Mouse (Mus musculus): ENCODE measurements at regions not wholly inside any gene's neighbourhood (a gene's known extent, or its start where the extent isn't known, plus 50 kb on each side); places are given as distances from the start of the nearest gene placed in this dataset.

GRCm38 (mm10) chr3:70097813-70098212 is 90.4 kb downstream of the Otol1 start:
- no peak for DNase-seq (ENCODE audit: low spot score in 2 of 2)

- no peak for DNase-seq (ENCODE audit: low spot score in 2 of 2)
These were observed 94.7 kb downstream of the Otol1 start for GRCm38 (mm10) chr3:70102091-70102490.

DNA sequence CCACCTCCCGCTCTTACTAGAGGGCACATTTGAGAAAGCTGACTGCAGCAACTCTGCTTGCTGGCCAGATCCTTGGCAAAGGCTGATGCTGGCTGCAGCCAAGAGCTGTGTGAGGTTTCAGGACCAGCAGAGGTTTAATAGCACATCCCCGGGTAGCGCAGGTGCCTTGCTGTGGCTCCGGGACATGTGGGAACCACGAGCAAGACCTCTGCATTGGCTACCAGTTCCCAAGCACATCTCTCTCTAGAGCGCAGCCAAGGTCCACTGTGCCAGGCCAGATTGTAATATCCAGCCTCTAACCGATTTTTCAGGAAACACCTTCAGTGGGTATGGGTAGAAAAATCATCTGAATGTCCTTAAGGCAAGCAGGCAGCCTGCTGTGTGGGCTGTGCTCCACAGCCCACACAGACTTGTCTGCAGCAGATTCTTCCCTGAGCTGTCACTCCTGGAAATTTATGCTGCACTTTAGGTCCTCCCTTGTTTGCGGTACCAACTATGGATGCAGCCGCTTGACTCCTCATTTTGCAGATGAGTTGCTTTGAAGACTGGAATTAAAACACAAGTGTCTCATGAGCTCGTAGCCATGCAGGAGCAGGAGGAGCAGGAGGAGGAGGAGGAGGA is 95.3 kb downstream of the Otol1 start:
- no peak for DNase-seq (ENCODE audit: low spot score in 2 of 2)

DNA sequence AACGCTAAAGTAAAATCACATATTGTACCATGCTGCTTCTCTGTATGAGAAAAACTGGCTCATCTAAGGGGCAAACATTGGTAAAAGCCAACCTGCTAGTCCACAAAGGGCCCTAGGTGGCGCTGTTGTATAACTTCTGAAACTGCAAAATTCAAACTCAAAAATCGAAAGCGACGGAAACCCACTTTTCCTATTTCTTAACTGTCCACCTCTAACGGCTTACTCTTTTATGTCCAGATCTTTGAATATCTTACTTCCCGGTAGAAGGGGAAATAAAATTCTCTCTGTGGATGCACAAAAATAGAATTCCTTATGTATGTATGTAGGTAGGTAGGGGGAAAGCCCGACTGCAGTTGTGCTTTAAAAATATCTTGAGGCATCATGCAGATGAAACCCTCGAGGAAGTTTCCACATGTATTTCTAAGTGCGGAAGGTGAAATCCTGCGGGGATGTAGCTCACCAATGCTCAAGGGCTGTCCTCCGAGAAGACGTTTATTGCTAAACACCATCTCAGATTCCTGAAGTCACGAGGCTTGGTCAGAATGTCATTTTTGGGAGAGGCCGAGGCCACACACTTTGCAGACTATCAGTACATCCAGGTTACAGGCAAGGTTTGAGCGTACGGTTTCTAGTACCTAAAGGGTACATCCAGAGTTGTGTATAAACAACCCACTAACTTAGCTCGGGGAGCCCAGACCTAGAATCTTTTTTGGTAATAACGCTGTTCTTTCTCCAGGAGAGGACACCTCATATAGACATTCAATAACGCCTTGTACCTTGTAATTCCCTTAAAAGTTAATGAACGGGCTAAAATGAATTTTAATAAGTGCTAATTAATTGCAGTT is 96.8 kb downstream of the Otol1 start:
- peak; percentile 52 to 59 for DNase-seq (ENCODE audit: low spot score in 2 of 2)

- peak; percentile 12 to 21 for DNase-seq (ENCODE audit: low spot score in 2 of 2)
These were observed 97.5 kb downstream of the Otol1 start for GRCm38 (mm10) chr3:70104828-70105399.

- no peak for DNase-seq (ENCODE audit: low spot score in 2 of 2)
These were observed 98.1 kb downstream of the Otol1 start for GRCm38 (mm10) chr3:70105561-70105960.

GRCm38 (mm10) chr3:70106141-70106540 is 98.7 kb downstream of the Otol1 start:
- no peak for DNase-seq (ENCODE audit: low spot score in 2 of 2)

DNA sequence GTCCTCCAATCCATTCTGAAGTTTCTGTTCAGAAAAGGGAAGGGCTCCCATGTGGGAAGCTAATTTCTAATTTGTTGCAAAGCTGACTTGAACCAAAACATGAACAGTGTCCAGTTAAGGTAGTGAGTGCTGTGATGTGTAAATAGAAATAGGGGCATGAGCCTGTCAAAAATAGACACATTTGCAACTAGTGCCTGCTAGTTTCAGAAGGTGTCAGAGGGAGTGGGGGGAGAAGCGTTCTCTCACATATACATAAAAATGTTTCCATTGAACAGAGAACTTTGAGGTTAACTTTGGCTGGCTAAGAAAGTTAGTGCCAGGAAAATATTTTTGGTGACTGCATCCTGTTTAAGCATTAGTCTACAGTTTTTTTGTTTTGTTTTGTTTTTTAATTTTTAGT is 118.8 kb downstream of the Otol1 start:
- DNase-seq (ENCODE audit: low spot score in 2 of 2): no peak

- DNase-seq (ENCODE audit: low spot score in 2 of 2): no peak
These were observed 123.0 kb downstream of the Otol1 start for GRCm38 (mm10) chr3:70130241-70131029.

DNA sequence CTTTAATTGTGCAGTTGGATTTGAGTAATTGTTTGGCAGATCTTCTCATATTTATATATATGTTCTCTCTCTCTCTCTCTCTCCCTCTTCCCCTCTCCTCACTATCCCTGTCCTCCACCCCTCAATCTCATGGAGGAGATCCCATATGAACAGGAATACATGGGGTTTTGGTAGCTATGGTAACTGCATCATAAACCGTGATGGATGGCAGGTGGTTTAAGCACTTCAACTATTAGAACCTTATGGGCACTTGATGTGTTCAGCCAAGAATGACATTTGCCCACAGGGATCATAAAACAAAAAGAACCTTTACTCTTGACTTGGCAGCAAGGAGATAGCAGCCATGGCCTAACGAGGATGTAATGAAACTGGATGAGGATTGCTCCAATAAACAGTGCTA is 127.5 kb downstream of the Otol1 start:
- DNase-seq (ENCODE audit: low spot score in 2 of 2): no peak

- no peak for DNase-seq (ENCODE audit: low spot score in 2 of 2)
These were observed 131.1 kb downstream of the Otol1 start for GRCm38 (mm10) chr3:70138488-70138887.

GRCm38 (mm10) chr3:70138926-70139325 is 131.5 kb downstream of the Otol1 start:
- DNase-seq (ENCODE audit: low spot score in 2 of 2): no peak

GRCm38 (mm10) chr3:70145728-70146127 is 138.3 kb downstream of the Otol1 start:
- DNase-seq (ENCODE audit: low spot score in 2 of 2): no peak

- no peak for DNase-seq (ENCODE audit: low spot score in 2 of 2)
These were observed 143.7 kb downstream of the Otol1 start for GRCm38 (mm10) chr3:70151156-70151555.

DNA sequence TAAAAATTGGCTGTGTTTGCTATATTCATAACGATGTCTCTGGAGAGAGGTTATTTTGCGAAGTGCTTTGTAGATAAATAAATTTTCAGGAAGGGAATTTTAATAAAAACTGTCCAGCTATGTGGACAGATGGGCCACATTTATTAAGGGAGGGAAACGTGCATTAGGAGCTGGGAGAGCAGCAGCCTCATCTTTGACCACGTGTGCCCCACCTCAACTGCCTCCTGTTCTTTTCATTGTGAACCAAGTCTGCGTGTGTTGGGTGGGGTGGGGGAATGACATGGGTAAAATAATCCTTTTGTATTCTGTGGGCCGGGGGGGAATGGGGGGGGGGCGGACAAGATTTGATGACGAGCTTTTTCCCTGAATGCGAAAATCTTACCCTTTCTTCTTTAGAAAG is 152.6 kb downstream of the Otol1 start:
- no peak for DNase-seq (ENCODE audit: low spot score in 2 of 2)

DNA sequence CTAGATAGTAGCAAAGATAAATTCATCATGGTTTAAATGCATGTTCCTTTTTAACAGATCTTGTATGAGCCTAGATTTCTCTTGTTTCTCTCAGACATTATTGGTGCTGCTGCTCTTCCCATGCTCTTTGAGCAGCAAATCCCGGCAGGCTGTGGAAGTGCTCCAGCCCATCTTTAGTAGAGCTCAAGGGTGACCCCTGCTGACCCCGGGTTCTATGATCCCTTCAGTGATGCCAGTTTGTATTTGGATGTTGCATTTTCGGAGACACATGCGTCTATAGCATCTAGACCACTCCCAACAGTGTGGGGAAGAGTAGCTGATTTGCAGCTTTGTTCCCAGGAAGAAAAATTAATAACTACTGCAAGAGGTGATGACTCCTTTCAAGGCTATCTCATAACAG is 164.3 kb downstream of the Otol1 start:
- DNase-seq (ENCODE audit: low spot score in 2 of 2): no peak

- DNase-seq (ENCODE audit: low spot score in 2 of 2): no peak
These were observed 169.0 kb downstream of the Otol1 start for GRCm38 (mm10) chr3:70176391-70176790.

GRCm38 (mm10) chr3:70181611-70182010 is 174.2 kb downstream of the Otol1 start:
- DNase-seq (ENCODE audit: low spot score in 2 of 2): no peak

DNA sequence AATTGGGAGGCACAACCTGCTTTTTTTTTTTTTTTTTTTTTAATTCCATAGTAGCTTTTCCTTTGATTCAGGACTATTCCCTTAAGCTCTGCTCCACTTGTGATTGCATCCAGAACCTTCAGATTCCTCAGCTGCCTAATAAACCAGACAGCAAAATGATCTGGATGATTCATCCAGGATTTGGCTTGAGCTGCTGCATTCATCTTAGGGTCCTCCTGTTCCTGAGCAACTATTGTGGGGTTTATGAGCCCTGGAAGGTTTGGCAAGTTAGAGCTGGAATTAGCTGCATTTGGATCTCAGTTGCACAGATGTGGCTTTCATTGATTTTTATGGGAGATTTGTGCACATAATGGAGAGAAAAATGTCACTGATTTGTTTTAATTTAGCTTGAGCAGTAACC is 183.3 kb downstream of the Otol1 start:
- DNase-seq (ENCODE audit: low spot score in 2 of 2): no peak

- DNase-seq (ENCODE audit: low spot score in 2 of 2): no peak
These were observed 189.3 kb downstream of the Otol1 start for GRCm38 (mm10) chr3:70196671-70197070.

DNA sequence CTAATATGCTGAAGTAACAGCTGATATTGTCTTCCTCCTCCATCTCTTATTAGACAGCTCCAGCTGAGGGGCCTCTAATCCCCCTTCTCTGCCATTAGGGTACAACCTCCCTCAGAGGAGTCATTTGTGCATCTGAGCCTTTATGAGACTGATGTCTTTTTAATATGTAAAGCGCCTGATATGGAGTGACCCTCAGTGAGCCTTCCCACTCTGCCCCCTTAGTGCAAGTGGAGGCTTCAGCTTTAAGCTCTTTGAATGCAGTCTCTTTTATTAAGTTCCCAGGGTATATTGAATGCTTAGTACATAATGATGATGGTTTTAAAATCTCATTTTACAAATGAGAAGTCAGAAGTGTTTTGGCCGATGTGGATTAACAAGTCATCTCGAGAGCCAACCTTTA is 191.5 kb downstream of the Otol1 start:
- DNase-seq (ENCODE audit: low spot score in 2 of 2): no peak
